Mouse (Mus musculus): ENCODE measurements around the gene Gm49630. TPM values are rescaled to one million over a fixed set of nuclear protein-coding genes. Genes with fewer than 3 reads are reported as not detected.
"Not testable (repeated sequence)": the region's sequence is repeated elsewhere in the genome, so short reads cannot be mapped to it uniquely, and the experiment has no call there.

Gene Gm49630
- not detected for total RNA-seq (2021)

GRCm38 (mm10) chr17:7371879-7372278, at the start of gene Gm49630:
Gm49630 (minus strand) TSS chr17:7371979.
- intact Hi-C loops (cut with DNase I); DNase-seq (ENCODE audit: low spot score in 2 of 2): not testable (repeated sequence)

- intact Hi-C loops (cut with DNase I) = not testable (repeated sequence)
- DNase-seq (ENCODE audit: low spot score in 2 of 2) = peak in 1 of 2 experiments; percentile 12
Observed at GRCm38 (mm10) chr17:7420191-7420973, 48.6 kb upstream of the Gm49630 start.

- DNase-seq (ENCODE audit: low spot score in 2 of 2); intact Hi-C loops (cut with DNase I): not testable (repeated sequence)
Observed at GRCm38 (mm10) chr17:7414601-7415310, 43.0 kb upstream of the Gm49630 start.

DNA sequence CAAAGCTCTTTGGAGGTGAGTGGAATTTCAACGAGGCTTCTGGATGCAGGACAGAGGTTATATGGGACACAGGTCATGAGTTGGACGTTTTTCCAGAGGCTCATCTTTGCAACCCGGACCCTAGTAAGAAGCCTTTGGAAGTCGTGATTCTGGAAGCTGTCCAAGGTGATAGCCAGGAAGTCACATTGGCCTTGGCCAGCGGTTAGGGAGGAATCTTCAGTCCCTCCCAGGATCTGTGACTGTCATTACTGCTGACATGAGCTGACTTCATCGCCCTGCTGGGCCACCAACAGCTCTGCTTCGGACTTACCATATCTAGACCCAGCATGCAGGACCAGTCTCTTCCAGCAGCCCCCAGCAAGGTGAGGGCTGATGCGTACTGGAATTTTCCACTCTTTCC, 41.6 kb upstream of the Gm49630 start:
- intact Hi-C loops (cut with DNase I) = not testable (repeated sequence)

DNA sequence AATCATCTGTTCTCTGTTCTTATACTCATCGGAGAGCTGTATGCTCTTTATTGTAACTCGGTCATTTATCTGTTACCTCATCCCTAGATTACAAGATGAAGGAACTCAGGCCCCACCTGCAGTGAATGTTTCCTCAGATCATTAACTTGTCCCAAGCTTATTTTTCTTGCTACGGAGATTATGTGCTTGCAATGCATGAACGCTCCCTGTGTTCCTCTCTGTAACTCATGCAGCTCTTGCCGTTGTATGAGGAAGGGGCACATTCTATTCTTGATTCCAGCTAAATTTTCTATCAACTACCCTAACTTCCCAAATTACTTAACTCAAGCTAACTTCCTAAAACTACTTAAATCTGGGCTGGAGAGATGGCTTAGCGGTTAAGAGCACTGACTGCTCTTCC, 28.0 kb upstream of the Gm49630 start:
- DNase-seq (ENCODE audit: low spot score in 2 of 2); intact Hi-C loops (cut with DNase I): not testable (repeated sequence)

More for the DNA sequence above, 41.6 kb upstream of the Gm49630 start:
- not testable (repeated sequence) for DNase-seq (ENCODE audit: low spot score in 2 of 2)

GRCm38 (mm10) chr17:7398198-7398847, 26.5 kb upstream of the Gm49630 start:
- DNase-seq (ENCODE audit: low spot score in 2 of 2); intact Hi-C loops (cut with DNase I): not testable (repeated sequence)

DNA sequence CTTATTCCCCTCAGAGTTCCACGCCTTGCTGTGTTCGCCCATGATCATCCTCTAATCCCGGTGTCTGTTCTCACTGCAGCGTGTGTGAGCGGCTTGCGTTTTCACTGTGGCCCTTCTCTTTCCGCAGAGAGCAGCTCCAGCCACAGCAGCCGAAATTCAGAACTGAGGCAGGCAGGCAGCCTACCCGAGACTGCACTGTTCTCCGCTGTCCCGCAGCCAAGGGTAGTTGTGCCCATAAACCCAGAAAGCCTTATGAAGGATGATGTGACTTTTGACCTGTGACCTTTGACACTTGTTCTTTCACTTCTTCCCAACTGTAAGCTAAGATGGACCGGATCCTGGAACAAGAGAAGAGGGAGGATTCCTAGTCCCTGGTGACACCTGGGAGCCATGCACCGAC, 25.3 kb upstream of the Gm49630 start:
- intact Hi-C loops (cut with DNase I); DNase-seq (ENCODE audit: low spot score in 2 of 2): not testable (repeated sequence)

DNA sequence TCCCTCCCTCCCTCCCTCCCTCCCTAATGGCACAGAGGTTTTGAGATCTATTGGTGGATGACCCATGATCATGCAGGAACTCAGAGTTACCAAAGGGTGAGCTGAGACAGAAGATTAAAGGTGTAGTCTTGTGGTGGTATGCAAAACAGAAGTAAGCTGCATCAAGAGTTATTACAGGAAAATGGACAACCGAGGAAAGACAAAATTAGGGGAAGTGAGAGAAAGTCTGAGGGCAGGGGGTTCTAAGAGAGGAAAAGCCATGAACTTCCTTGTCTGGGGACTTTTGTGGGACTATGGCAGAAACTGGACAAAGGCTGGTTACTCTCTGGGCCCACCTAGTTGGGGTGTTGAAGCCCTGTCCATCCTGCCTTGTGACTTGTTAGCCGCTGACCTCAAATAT, 24.5 kb upstream of the Gm49630 start:
- intact Hi-C loops (cut with DNase I); DNase-seq (ENCODE audit: low spot score in 2 of 2): not testable (repeated sequence)

- DNase-seq (ENCODE audit: low spot score in 2 of 2); intact Hi-C loops (cut with DNase I): not testable (repeated sequence)
Observed at GRCm38 (mm10) chr17:7395671-7396070, 23.9 kb upstream of the Gm49630 start.

DNA sequence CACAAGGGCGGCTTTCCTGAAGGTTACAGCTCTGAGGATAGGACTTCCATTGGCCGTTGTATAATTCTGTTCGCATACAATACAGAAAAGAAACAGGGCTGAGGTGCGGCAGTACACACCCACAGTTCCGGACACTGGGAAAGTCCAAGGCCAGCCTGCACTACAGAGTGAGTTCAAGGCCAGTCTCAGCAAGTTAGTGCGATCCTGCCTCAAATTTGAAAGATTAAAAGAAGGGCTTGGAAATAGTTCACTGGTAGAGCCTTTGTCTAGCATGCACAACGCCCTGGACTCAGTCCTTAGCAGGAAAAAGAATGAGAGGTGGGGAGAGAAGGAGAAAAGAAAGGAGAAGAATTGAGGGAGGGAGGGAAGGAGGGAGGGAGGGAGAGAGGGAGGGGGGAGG, 23.3 kb upstream of the Gm49630 start:
- DNase-seq (ENCODE audit: low spot score in 2 of 2); intact Hi-C loops (cut with DNase I): not testable (repeated sequence)

DNA sequence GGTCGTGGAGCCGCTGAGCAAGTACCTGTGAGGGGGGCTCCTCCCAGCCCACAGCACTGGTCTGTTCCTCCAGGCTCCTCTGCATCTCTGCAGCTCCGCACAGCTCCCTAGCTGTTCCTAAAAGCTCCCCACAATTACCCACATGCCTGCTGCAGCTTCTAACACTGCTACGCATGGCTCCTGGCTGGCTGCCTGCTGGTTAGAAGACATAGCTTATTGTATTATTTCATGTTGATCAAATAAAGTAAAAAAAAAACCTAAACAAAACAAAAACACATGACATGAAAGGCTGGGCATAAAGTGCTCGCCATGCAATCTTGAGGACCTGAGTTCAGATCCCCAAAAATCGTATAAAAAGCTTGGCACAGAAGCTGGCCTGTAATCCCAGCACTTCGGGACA, 18.1 kb upstream of the Gm49630 start:
- intact Hi-C loops (cut with DNase I) = not testable (repeated sequence)

DNA sequence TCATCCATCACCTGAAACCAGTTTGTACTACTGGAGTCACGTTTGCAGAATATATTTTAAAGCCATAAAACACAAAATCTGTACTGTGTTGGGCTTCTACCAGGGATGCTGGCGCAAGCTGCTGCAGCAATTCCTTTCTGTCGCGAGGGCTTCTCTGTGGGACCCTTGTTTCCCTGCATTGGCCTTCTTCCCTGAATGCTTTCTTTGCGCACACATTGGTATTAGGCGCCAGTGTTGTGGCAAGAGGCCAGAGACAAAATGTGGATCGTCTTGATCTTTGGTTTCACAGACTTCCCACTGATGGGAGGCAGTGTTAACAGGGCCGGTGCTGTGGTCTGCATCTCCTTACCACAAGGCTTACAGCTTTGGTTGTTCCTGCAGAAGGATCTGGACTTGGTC, 17.2 kb upstream of the Gm49630 start:
- intact Hi-C loops (cut with DNase I); DNase-seq (ENCODE audit: low spot score in 2 of 2): not testable (repeated sequence)

More for the DNA sequence above, 18.1 kb upstream of the Gm49630 start:
- not testable (repeated sequence) for DNase-seq (ENCODE audit: low spot score in 2 of 2)

- intact Hi-C loops (cut with DNase I) = not testable (repeated sequence)
Observed at GRCm38 (mm10) chr17:7388341-7388957, 16.7 kb upstream of the Gm49630 start.

GRCm38 (mm10) chr17:7386016-7386415, 14.2 kb upstream of the Gm49630 start:
- DNase-seq (ENCODE audit: low spot score in 2 of 2); intact Hi-C loops (cut with DNase I): not testable (repeated sequence)

More at GRCm38 (mm10) chr17:7388341-7388957, 16.7 kb upstream of the Gm49630 start:
- DNase-seq (ENCODE audit: low spot score in 2 of 2) = not testable (repeated sequence)

GRCm38 (mm10) chr17:7385364-7385763, 13.6 kb upstream of the Gm49630 start, which contains the start of gene Unc93a2:
Unc93a2 (minus strand) TSS chr17:7385464.
- intact Hi-C loops (cut with DNase I); DNase-seq (ENCODE audit: low spot score in 2 of 2): not testable (repeated sequence)

DNA sequence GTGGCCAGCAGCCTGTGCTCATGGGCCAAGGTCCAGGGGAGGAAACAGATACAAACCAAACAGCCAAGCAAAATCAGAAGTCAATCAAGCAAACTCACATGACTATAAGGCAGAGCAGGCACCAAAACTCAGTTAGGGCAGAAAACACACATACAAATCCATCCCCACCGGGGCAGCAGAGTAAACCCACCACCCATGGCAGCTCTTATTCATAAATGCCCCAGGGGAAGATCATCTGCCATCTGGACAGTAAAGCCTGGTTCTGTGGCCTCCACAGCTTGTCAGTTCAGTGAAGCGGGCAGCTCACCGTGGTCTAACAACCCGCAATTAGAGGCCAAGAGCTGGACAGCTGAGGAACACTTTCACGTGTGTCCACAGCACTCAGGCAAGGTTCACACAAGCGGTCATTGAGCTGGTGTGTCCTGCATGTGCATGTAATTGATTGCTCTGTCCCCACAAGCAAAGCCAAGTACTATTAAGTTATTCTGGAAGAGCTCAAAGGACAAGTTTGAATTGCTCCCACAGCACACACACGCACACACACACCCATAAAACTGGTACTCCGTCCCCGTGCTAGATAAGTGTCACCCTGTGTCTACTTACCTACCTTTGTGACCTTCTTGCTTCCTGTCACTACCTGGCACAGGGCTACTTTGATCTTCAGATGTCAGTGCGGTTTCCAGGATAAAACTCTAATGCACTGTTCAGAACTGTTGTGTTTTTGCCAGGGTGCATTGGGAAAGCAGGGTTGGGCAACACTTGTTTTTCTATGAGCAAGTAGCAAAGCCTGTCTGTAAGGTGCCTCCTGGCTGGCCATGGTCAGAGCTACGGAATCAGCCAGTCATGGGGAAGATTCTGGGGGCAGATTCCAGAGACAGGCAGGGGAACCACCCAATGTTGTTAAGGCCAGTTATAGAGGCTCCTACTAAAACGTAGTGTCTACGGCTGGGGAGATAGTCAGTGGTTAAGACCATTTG, 11.7 kb upstream of the Gm49630 start:
- intact Hi-C loops (cut with DNase I); DNase-seq (ENCODE audit: low spot score in 2 of 2): not testable (repeated sequence)

DNA sequence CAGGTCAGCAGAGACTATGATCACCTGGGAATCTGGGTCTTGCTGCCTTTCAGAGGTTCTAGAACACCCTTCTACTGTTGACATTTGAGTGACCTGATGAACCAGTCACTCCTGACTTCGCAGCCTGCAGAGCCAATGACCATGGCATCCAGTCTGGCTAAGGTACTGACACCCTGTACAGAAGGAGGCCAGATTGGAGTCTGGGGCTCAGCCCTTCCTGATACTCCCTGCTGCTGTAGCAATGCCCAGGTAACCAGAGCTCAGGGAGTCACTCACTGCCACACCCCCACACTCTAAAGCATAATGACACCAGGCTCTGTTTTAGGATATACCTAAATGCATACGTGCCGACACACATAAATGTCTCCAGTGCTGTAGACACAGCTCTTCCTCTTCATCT, 10.9 kb upstream of the Gm49630 start:
- DNase-seq (ENCODE audit: low spot score in 2 of 2); intact Hi-C loops (cut with DNase I): not testable (repeated sequence)

DNA sequence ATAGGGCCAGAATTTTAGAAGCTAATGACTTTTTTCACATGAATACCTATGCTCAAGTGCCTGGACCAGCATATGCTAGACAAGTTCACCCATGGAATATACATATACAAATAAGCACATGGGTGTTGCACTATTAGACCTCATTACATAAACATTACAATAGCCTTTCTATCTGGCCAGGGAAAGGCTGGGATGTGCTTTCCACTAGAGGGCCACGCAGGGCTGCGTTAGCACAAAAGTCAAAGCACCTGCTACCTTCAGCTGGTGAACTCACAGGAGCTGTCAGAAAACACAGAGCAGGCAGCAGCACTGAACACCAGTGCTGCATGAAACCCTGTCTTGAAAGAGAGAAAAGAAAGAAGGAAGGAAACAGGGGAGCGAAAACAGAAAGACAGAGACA, 6.1 kb upstream of the Gm49630 start:
- intact Hi-C loops (cut with DNase I); DNase-seq (ENCODE audit: low spot score in 2 of 2): not testable (repeated sequence)

Measured in left cerebral cortex, postnatal 36 days (tissue).